28 mouse cellular contexts compared by ENCODE assay signal in the genomic region with DNA sequence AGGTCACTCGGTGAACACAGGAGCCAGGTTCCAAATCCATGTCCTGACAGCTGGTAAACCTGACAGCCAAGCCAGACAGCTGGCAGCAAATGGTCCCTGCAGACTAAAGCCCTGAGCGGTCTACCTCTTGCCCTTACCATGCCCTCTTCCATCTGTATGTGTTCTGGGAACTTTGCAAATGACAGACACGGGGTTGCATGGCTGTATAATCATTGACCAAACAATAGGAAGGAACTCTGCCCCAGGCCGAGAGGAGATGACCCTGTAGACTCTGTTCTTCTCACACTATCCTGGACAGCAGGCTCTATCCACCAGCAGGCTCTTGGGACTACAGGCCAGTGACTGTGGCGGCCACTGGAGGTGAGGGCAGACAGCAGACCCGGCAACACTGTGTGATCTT. TPM values are rescaled to one million over a fixed set of nuclear protein-coding genes. Genes with fewer than 3 reads are reported as not detected.
"Had no signal": no experiment of that assay in that cellular context is flagged by ENCODE, and none has a peak within 500 bp of the region (broad histone marks: within the 10 kb centered on the region; RNA-seq: fewer than 3 reads in every experiment).

No protein-coding gene starts in this region.

- H3K27me3 ChIP-seq: hindbrain, embryonic 15.5 days; midbrain, embryonic 13.5 days; neural tube, embryonic 13.5 days; stomach, embryonic 15.5 days had no signal

- H3K36me3 ChIP-seq: hindbrain, embryonic 15.5 days; limb, embryonic 10.5 days; limb, embryonic 13.5 days; liver, embryonic 13.5 days; midbrain, embryonic 10.5 days; midbrain, embryonic 13.5 days; neural tube, embryonic 13.5 days; stomach, embryonic 15.5 days had no signal

- H3K4me1 ChIP-seq: limb, embryonic 10.5 days; limb, embryonic 13.5 days; liver, embryonic 13.5 days; megakaryocyte, embryonic 14.5 days; midbrain, embryonic 10.5 days; midbrain, embryonic 13.5 days; neural tube, embryonic 13.5 days; stomach, embryonic 15.5 days had no signal

- H3K9ac ChIP-seq: hindbrain, embryonic 15.5 days; limb, embryonic 13.5 days; liver, embryonic 13.5 days; lung, embryonic 14.5 days; midbrain, embryonic 13.5 days; neural tube, embryonic 13.5 days; stomach, embryonic 15.5 days had no signal

- H3K4me2 ChIP-seq: hindbrain, embryonic 15.5 days; limb, embryonic 13.5 days; liver, embryonic 13.5 days; lung, embryonic 14.5 days; midbrain, embryonic 13.5 days; neural tube, embryonic 13.5 days; stomach, embryonic 15.5 days had no signal

- H3K9me3 ChIP-seq: hindbrain, embryonic 15.5 days; limb, embryonic 10.5 days; limb, embryonic 13.5 days; liver, embryonic 13.5 days; megakaryocyte, embryonic 14.5 days; midbrain, embryonic 10.5 days; midbrain, embryonic 13.5 days; neural tube, embryonic 13.5 days; stomach, embryonic 15.5 days had no signal

- ATAC-seq: intestine, postnatal 0 days; lung, postnatal 0 days; midbrain, embryonic 13.5 days; midbrain, embryonic 16.5 days had no signal

- H3K27ac ChIP-seq: hindbrain, embryonic 15.5 days; layer of hippocampus, adult 2 months; limb, embryonic 10.5 days; limb, embryonic 13.5 days; liver, embryonic 13.5 days; macrophage; midbrain, embryonic 10.5 days; midbrain, embryonic 13.5 days; neural tube, embryonic 13.5 days; stomach, embryonic 15.5 days had no signal

- DNase-seq: layer of hippocampus, adult 9-11 months; liver, embryonic 13.5 days; lung, embryonic 14.5 days; retina, postnatal 1 day; right cerebral cortex, postnatal 25 days; spleen, adult 18-20 months; thymus, postnatal 25 days had no signal

- H3K4me3 ChIP-seq: hindbrain, embryonic 15.5 days; layer of hippocampus, adult 2 months; limb, embryonic 10.5 days; limb, embryonic 13.5 days; liver, embryonic 13.5 days; megakaryocyte, embryonic 14.5 days; midbrain, embryonic 10.5 days; midbrain, embryonic 13.5 days; myocyte; neural tube, embryonic 13.5 days; stomach, embryonic 15.5 days had no signal

RNA-seq across cellular contexts. Expression of gene Cib4, which starts 11.0 kb away (rescaled TPM):
- total RNA-seq: layer of hippocampus, adult 2 months; layer of hippocampus, postnatal 25 days; left cerebral cortex, adult 18-20 months; left cerebral cortex, postnatal 25 days; neutrophil, adult 5-6 weeks had no signal
- polyA plus RNA-seq: hindbrain, embryonic 15.5 days; intestine, embryonic 14.5 days; intestine, postnatal 0 days; large intestine, adult 2 months; limb, embryonic 10.5 days; liver, embryonic 13.5 days; lung, embryonic 14.5 days; macrophage; midbrain, embryonic 10.5 days; midbrain, embryonic 13.5 days; midbrain, embryonic 16.5 days; myocyte; neural tube, embryonic 13.5 days; stomach, embryonic 15.5 days; thymus, postnatal 0 days had no signal

RNA-seq across cellular contexts. Expression of gene Kcnk3, which starts 53.3 kb away (rescaled TPM):
- total RNA-seq: neutrophil, adult 5-6 weeks had no signal
- polyA plus RNA-seq: macrophage had no signal
